Mouse (Mus musculus) spleen, postnatal 36 days (tissue): ENCODE results near the gene Dcbld1.

ENCODE experiments used
- DNase-seq, 2 experiments: peaks; one replicate each; pipeline ENCODE4 v3.0.0; 2022; ENCODE audit warnings: low spot score in 2 of 2, mixed read lengths in 1 of 2

Dcbld1 gene

GRCm38 (mm10) chr10:52233301-52233968 lies at the start of gene Dcbld1:
Gene Dcbld1 (plus strand): TSS chr10:52233619.
- peak; percentile 65 to 66 for DNase-seq

DNA sequence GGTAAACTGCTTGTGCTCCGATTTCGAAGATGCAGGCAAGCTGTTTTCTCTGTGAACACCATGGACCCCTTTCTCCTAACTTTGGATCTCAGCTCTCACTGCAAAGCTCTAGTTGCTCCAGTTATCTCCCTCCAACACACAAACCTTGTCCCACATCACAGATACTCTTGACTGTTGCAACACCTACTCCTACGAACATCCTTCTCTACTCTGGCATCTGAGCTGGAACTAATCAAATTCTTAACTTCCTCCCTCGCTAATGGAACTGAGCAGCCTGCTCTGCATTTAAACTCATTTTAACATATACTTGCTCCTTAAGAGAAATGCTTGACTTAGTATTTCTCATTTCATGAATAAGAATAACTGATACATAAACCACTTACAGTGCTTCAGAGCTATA lies 47.5 kb upstream of the Dcbld1 start:
- no peak for DNase-seq

DNA sequence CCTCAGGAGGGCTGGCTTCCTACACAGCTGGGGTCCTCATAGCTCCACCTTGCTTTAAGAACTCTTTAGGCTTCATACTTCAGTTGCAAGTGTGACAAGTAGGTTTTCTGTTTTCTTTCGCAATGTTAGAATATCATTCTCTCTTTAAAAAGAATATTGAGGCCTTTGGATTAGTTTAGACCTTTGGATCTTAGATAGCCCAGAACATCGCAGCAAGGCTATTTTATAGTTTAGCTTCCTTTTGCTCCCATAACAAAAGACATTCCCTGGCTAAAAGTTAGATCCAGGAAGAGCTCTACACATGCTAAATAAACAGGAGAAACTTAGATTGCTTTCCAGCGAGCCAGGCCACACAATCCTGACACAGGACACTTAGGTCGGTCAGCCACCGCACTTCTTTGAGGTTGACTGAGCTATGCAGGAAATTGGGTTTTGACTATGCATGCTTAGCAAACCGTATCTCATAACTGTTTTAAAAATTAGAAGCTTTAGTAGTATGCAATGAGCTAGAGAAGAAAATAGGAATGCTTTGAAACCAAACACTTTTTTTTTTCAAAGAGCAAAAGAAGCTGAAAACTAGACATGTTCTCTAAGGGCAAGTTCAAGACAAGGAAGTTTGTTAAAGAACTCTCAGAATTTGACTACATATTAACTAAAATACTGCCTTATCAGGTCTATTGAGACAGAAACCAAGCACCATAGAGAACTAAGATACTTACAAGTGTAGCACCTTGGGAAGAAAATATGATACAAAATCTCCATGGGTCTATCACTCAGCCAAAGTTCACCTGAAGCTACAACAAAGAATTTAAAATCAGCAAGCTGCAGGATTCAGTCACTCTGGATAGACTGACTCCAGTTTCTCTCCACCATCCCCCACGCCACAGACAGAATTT lies 38.2 kb upstream of the Dcbld1 start, which contains the start of gene Ros1:
TSS of gene Ros1 (minus strand) at position 288 of the 896 bp plus-strand sequence.
- no peak for DNase-seq

DNA sequence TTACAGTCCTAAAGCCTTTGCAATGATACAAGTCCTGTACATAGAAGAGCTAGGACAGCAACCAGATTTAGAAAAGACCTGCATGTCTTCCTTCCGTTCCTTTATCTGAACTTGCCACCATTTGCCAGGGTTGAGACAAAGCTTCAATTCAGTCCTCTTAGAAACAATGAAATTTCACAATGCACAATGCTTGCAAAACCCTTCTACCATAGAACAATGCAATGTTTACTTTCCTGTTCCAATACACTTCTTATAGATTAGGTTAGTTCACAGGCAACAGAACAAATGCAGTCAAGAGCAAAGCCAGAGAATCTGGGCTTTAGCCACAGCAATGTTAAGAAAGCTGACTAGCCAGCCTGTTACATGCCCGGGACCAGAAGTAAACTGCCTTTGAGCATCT lies 29.4 kb upstream of the Dcbld1 start:
- DNase-seq: no peak

DNA sequence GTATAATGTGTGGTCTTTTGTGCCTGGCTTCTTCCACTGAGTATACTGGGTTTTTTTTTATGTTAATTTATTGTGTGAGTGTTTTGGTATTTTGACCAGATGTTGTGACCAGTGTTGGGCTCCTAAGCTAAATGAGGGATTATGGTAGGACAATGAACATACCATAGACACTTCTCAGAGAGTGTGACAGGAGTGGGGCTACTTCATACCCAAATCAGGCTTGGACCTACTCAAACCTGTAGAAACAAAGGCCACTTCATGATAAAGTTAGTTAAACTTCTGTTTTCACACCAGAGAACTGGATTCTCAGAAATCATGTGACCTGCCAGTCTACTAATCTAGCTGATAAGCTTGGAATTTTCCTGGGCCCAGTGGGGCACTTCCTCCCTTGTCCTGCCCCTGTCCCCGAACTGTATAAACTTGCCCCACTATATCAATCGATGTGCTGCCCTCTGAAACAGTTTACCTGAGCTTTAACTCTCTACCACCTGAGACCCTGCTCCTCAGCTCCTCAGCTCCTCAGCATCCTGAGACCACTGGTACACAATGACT lies 18.1 kb upstream of the Dcbld1 start:
- DNase-seq: no peak

GRCm38 (mm10) chr10:52216797-52217563 lies 16.4 kb upstream of the Dcbld1 start:
- DNase-seq: peak in 1 of 2 experiments; percentile 21

DNA sequence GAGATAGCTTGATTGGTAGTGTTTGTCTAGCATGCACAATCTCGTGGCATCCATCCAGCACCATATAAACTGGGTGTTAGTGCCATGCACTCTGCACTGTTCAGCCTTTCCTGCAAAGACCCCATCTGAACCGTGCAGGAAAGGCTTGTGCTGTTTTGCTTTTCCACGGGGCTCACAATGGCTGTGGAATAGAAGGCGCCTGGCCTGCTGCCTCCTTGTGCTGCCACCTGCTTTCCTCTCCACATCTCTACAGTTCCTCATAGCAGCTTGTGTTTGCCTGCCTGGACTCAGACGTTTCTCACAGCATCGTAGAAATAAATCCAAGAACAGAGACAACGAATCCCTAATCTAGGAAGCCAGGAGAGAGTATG lies 15.9 kb upstream of the Dcbld1 start:
- DNase-seq: no peak

DNA sequence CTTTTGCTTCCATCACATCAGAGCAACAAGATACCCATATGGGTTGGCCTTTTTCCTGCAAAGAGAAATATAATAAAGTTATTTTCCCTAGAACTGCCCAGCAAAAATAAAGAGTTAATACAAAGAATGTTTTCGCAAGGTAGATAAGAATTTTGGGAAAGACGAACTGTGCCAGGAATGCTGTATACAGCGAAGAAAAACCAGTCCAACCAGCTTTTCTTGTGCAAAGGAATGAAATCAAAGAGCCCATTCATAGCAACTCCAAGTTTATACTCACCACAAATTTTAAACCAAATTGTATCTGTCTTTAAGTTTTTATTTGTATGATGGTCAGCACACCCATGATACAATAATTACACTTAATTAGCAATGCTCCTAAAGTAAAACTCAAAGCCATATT lies 13.8 kb upstream of the Dcbld1 start:
- DNase-seq: no peak

- DNase-seq: peak; percentile 10 to 29
These were observed 933 bp upstream of the Dcbld1 start for GRCm38 (mm10) chr10:52232196-52233176.

GRCm38 (mm10) chr10:52233969-52234653 lies 692 bp downstream of the Dcbld1 start:
- peak; percentile 10 to 11 for DNase-seq

- DNase-seq: no peak
These were observed 1.2 kb downstream of the Dcbld1 start for GRCm38 (mm10) chr10:52234654-52234981.

- DNase-seq: no peak
These were observed 2.0 kb downstream of the Dcbld1 start for GRCm38 (mm10) chr10:52235461-52235860.

- DNase-seq: no peak
These were observed 8.6 kb downstream of the Dcbld1 start for GRCm38 (mm10) chr10:52242015-52242414.

DNA sequence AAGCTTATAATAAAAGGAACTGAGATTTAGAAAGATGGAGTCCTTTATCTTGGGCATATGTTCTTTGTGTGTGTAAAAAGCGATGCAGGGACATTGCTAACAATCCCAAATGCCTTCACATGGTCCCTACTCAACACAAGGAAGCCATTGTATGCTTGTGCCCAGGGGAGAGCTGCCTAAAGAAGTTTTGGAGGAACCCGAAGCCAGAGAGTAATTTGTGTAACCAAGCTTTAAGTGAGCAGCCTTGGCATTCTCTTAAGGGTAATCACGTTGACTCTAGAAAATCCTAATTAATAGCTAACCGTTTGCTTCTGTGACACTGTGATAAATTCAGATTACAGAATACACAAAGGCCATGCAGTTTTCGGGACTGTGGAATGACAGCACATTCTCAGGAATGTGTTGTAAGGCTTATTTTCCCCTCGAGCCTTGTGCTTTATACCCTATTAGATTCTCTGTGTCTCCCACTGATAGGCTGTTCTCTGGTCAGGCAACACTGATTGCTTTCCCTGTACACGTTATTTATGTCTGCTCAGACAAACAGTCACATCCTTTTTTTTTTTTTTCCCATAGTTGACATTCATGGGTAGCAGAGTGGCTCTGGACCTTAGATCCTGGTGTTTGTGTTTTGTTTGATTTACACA lies 9.4 kb downstream of the Dcbld1 start:
- DNase-seq: no peak

GRCm38 (mm10) chr10:52246207-52246606 lies 12.8 kb downstream of the Dcbld1 start:
- DNase-seq: no peak

- no peak for DNase-seq
These were observed 18.8 kb downstream of the Dcbld1 start for GRCm38 (mm10) chr10:52252240-52252639.

- DNase-seq: no peak
These were observed 20.0 kb downstream of the Dcbld1 start for GRCm38 (mm10) chr10:52253426-52253825.

DNA sequence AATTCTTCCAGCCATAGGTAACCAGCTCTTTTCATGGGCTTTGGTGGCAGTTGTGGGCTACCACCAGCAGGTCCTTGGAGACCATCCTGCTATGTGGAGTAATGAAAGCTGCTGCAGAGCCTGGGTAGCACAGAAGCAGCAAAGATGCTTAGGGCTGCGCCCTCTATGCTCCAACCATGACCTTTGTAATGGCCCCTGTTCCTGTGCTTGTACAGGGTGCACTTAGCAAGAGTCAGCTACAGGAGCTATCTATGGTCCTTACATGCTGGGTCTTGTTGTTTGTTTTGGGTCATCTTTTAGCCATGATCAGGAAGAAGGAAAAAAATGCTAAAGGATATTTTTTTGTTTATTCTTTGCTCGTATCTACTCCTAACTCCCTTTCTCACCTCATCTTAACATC lies 24.3 kb downstream of the Dcbld1 start:
- no peak for DNase-seq

GRCm38 (mm10) chr10:52258180-52258948 lies 24.9 kb downstream of the Dcbld1 start:
- no peak for DNase-seq
